Mouse (Mus musculus) CH12.LX (cell line): ENCODE results near the gene Arg2.
A peak's percentile ranks its signal among the peaks of the same experiment; 100 is the strongest.

Source experiments
- EP300 ChIP-seq: IDR thresholded peaks from 2 replicates; pipeline ENCODE4 v1.6.1; 2011; ENCODE audit warnings: low read length, improper control_type of control experiment
- JUND ChIP-seq: conservative IDR thresholded peaks from 2 replicates; pipeline ENCODE4 v1.6.1; 2011; ENCODE audit warnings: low read depth, low read length, improper control_type of control experiment
- MYC ChIP-seq: IDR thresholded peaks from 2 replicates; pipeline ENCODE4 v1.6.1; 2011; ENCODE audit warnings: low read depth, mild to moderate bottlenecking, improper control_type of control experiment, low read length

- TF ChIP-seq MYC (peak; percentile 97), EP300 (no peak), JUND (no peak)
These were observed 60.5 kb downstream of the Arg2 start for GRCm38 (mm10) chr12:79190931-79191673.
